Mouse (Mus musculus) ES-E14 (cell line): ENCODE measurements around the gene Adamts16. TPM values are rescaled to one million over a fixed set of nuclear protein-coding genes. Genes with fewer than 3 reads are reported as not detected.

Source experiments
- DNase-seq: peaks from one replicate; pipeline ENCODE4 v3.0.0-alpha.2; 2013; ENCODE audit warnings: low read depth, low spot score
- H3K27ac ChIP-seq: 2 replicates; pipeline ENCODE4 v1.5.1; 2012; ENCODE audit warnings: low read depth, mild to moderate bottlenecking, low read length, moderate library complexity, mixed read lengths; ENCODE audit not compliant: poor library complexity, insufficient read depth, severe bottlenecking
- H3K36me3 ChIP-seq: 2 replicates; pipeline ENCODE4 v1.6.1; 2012; ENCODE audit warnings: mild to moderate bottlenecking, low read length, moderate library complexity, mixed read lengths; ENCODE audit not compliant: control insufficient read depth, poor library complexity, insufficient read depth, severe bottlenecking
- H3K4me1 ChIP-seq, 2 experiments: fragments of 150-350 bp in 1 of 2; sonication (generic) in 1 of 2; 2 replicates each; pipeline ENCODE4 v1.6.1; 2012; ENCODE audit warnings: low read length in 2 of 2, mild to moderate bottlenecking in 1 of 2, mixed read lengths in 1 of 2; ENCODE audit not compliant: control insufficient read depth in 2 of 2, insufficient read depth in 2 of 2, poor library complexity in 1 of 2
- H3K4me3 ChIP-seq, 2 experiments: fragments of 150-350 bp in 1 of 2; sonication (generic) in 1 of 2; 2 replicates each; pipeline ENCODE4 v1.5.1; 2012; ENCODE audit warnings: low read length in 2 of 2, low read depth in 1 of 2, mild to moderate bottlenecking in 1 of 2, mixed read lengths in 1 of 2; ENCODE audit not compliant: insufficient read depth in 1 of 2, poor library complexity in 1 of 2, severe bottlenecking in 1 of 2
- H3K9ac ChIP-seq: 2 replicates; pipeline ENCODE4 v1.6.1; 2012; ENCODE audit warnings: low read depth, mild to moderate bottlenecking, low read length, mixed read lengths; ENCODE audit not compliant: poor library complexity, insufficient read depth, severe bottlenecking
- H3K9me3 ChIP-seq: fragments of 150-350 bp; sonication (generic); 2 replicates; pipeline ENCODE4 v1.6.1; 2012; ENCODE audit warnings: low read depth, mild to moderate bottlenecking, low read length; ENCODE audit not compliant: control insufficient read depth, insufficient read depth
- CHD2 ChIP-seq: IDR thresholded peaks from 2 replicates; pipeline ENCODE4 v1.6.1; 2014; ENCODE audit warnings: mild to moderate bottlenecking, low read depth, low read length, inconsistent platforms
- HCFC1 ChIP-seq: IDR thresholded peaks from 2 replicates; pipeline ENCODE4 v1.6.1; 2012; ENCODE audit warnings: low read length, inconsistent platforms, borderline replicate concordance; ENCODE audit not compliant: insufficient read depth
- MAFK ChIP-seq: IDR thresholded peaks from 2 replicates; pipeline ENCODE4 v1.6.1; 2014; ENCODE audit warnings: mild to moderate bottlenecking, low read depth, low read length, inconsistent platforms; ENCODE audit not compliant: insufficient read depth
- ZC3H11A ChIP-seq: IDR thresholded peaks from 2 replicates; pipeline ENCODE4 v1.6.1; 2012; ENCODE audit warnings: low read depth, mild to moderate bottlenecking, inconsistent platforms, low read length, borderline replicate concordance
- ZNF384 ChIP-seq: IDR thresholded peaks from 2 replicates; pipeline ENCODE4 v1.6.1; 2012; ENCODE audit warnings: low read depth, low read length, inconsistent platforms
- in situ Hi-C, 2 experiments: fragments of 600-800 bp; cut with MboI; formaldehyde crosslinking; loops; one replicate each; pipeline ENCODE4 v1.15.1; 2025; ENCODE audit warnings: low sequenced_read_pairs in 2 of 2, inconsistent platforms in 1 of 2; ENCODE audit not compliant: unreplicated experiment in 2 of 2
- total RNA-seq: library from RNA; depleted of rRNA; stranded (reverse); fragments of 300-350 nt; gene quantifications from 2 replicates; pipeline ENCODE4 v1.2.3, GENCODE M21; 2012

Gene Adamts16
- total RNA-seq, 1 experiment: 0.13 TPM

DNA sequence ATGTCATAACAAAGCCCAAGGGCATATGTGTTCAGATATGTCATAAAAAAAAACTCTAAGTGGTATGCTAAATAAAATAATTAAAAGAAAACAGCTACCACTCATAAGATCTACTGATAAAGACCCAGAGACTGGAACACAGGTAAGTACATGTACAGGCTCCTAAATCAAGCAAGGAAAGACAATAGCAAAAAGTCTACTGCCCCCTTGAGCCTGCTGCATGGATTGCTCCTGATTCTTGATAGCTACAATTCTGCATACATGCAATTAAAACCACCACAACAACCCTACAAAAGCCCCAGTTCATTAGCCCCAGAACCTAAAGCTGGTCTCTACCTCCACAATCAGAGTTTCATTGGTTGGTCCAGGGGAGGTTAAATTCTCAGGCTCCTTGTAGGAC is 74.1 kb downstream of the Adamts16 start:
- in situ Hi-C loops: no loop called here
- H3K9ac ChIP-seq: no peak overlapping the region

DNA sequence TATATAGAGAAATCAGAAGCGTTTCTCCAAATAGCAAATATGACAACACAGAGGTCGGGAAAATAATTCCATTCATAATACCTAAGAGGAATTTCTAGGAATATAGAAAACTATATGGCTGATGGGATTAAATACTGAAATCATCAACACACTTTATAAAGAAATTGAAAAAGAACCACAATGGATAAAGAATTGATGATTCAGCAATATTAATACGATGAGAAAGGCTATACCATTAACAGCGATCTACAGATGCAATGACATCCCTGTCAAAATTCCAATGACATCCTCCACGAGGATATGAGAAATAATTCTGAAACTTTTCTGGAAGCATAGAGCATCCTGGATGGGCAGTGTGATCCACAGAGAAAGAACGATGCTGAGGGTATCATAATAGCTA is 76.9 kb downstream of the Adamts16 start:
- H3K27ac ChIP-seq: no peak overlapping the region
- H3K9ac ChIP-seq: no peak overlapping the region
- in situ Hi-C loops: no loop called here
- no peaks in the 10 kb centered on the region for H3K36me3 ChIP-seq
- no peak overlapping the region for H3K4me3 ChIP-seq
- no peaks in the 10 kb centered on the region for H3K9me3 ChIP-seq
- DNase-seq: no peak
- no peaks in the 10 kb centered on the region for H3K4me1 ChIP-seq
- TF ChIP-seq ZC3H11A: no peak
- TF ChIP-seq HCFC1: no peak
- TF ChIP-seq CHD2: no peak
- peak; percentile 87 for TF ChIP-seq MAFK

More for the DNA sequence above, 74.1 kb downstream of the Adamts16 start:
- Histone ChIP-seq H3K36me3 (no peaks in the 10 kb centered on the region), H3K9me3 (no peaks in the 10 kb centered on the region), H3K4me1 (no peaks in the 10 kb centered on the region), H3K27ac (no peak overlapping the region), H3K4me3 (no peak overlapping the region)
- TF ChIP-seq ZNF384 (no peak), MAFK (no peak), ZC3H11A (no peak), HCFC1 (no peak), CHD2 (no peak)
- no peak for DNase-seq

DNA sequence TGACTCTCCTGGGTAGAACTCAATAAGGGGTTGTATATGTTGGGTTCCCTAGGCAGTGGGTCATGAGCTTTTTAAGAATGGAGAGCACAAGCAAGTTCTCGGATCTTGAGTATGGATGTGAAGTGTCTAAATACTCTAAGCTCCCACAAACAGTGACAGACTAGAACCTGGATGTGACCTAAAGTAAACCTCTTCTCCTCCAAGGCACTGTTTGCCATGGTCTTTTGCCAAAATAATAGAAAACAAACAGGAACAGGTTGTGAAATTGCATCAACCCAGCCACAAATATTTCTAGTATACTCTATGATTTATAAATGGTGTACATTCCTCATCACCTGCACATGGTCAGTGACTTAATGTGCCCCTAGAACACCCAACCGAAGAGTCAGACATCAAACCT is 79.0 kb downstream of the Adamts16 start:
- H3K9ac ChIP-seq: no peak overlapping the region
- in situ Hi-C loops: no loop called here
- no peak for DNase-seq
- TF ChIP-seq CHD2 (no peak), ZC3H11A (no peak), ZNF384 (no peak), MAFK (no peak), HCFC1 (no peak)
- no peak overlapping the region for H3K4me3 ChIP-seq
- H3K27ac ChIP-seq: no peak overlapping the region
- no peaks in the 10 kb centered on the region for H3K4me1 ChIP-seq
- no peaks in the 10 kb centered on the region for H3K9me3 ChIP-seq
- H3K36me3 ChIP-seq: no peaks in the 10 kb centered on the region

DNA sequence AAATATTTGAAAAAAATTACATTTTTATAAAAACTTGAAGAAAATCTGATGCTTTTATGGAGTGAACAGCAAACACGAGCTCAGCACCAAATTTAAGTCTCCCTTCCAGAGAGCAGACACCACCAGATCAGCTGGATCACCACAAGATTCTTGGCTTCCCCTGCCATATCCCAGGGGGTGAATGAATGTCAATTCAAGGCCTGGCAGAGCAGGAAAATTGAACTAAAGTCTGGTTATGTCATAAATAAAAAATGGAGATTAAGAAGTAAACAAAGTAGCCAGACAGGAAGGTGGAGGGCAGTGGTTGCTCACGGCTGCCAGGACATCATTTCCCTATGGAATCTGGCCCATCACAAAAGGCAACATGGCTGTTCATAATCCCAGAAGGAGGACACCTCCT is 80.3 kb downstream of the Adamts16 start:
- no peak overlapping the region for H3K27ac ChIP-seq
- in situ Hi-C loops: no loop called here
- no peaks in the 10 kb centered on the region for H3K36me3 ChIP-seq
- no peak for DNase-seq
- H3K4me3 ChIP-seq: no peak overlapping the region
- TF ChIP-seq ZC3H11A (no peak), ZNF384 (no peak), MAFK (no peak), HCFC1 (no peak)
- H3K9me3 ChIP-seq: no peaks in the 10 kb centered on the region
- no peak overlapping the region for H3K9ac ChIP-seq
- no peaks in the 10 kb centered on the region for H3K4me1 ChIP-seq

DNA sequence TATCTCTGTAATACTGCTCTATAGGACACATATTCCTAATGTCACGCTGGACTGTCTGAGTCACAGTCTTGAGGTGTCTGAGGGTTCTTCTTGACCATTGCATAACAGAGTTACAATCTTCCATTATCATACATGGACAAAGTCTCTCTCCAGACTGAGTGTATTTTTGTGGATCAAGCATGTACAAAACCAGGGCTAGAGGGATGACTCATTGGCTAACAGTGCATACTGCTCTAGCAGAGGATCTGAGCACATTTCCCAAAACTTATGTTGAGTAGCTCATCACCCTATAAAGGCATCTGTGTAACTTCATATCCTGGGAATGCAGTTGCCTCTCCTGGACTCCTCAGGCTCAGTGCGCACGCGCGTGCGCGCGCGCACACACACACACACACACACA is 81.4 kb downstream of the Adamts16 start:
- no peaks in the 10 kb centered on the region for H3K9me3 ChIP-seq
- H3K4me3 ChIP-seq: no peak overlapping the region
- H3K36me3 ChIP-seq: no peaks in the 10 kb centered on the region
- TF ChIP-seq MAFK (no peak), ZC3H11A (no peak), HCFC1 (no peak), CHD2 (no peak), ZNF384 (no peak)
- H3K9ac ChIP-seq: no peak overlapping the region
- H3K27ac ChIP-seq: no peak overlapping the region
- in situ Hi-C loops: no loop called here
- no peaks in the 10 kb centered on the region for H3K4me1 ChIP-seq
- no peak for DNase-seq
